Mouse (Mus musculus): ENCODE measurements around the gene Uap1.

The Uap1 gene

DNA sequence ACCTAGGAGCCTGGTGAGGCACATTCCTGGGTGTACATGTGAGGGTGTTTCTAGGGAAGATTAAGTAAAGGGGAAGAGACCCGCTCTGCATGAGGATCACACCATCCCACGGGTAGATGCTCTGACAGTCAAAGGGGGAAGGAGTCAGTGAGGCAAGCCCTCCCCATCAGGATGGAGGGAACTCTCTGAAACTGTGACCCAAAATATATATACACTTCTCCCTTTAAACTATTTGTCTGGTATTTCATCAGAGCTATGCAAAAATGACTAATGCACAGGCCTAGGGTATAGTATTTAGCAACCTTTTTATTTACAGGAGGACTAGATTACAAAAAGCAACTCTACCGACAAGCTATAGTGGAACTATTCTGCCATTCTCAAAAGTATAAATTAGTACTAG lies 9.8 kb downstream of the Uap1 start:
- DNase-seq (ENCODE audit: low spot score), result no peak

DNA sequence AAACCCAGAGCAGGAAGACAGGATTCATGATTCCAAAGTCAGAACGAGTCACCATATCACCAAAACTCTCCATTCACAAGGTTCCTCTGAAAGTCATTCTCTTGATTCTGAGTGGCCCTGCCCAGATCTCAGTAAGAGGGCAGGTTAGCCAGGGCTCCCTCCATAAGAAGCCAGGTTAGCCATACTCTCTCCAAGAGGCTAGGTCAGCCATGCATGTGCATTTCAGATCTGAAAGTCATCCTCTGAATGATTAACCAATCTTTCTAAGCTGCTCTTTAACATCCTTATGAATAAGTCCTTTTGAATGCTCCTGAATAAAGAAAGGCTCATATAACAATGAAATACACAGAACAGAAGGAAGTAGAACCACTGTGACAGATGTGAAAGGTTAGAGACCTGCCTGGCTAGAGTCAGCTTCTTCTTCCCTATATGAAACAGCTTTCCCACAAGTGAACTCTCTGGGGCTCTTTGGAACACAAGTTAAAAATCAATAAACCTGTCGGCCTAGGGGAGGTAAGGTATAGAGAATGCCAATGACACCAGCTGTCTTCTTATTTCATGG lies 10.6 kb downstream of the Uap1 start:
- DNase-seq (ENCODE audit: low spot score), result no peak

DNA sequence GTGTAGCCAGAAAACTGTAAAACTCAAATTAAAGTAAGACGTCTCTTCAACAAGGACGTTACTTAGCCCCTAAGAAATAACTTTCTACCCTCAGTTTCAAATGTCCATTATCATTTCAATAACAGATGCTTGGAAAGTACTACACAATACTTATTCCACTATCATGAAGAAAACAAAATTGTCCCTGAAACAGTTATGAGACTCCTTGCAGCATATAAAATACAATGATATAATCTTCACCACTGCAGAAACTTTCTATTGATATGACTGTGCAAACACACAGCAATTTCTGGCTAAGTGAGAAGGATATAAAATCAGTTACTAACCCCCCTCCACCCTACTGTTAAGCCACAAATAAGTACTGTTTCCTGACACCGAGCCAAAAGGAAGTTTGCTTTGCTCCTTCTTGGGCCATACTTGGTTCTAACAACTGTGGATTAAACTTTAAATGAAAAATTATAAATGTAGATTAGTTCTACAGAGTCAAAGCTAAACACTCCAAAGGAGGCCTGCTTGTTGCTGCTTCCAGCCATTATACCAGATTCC lies 11.3 kb downstream of the Uap1 start:
- DNase-seq (ENCODE audit: low spot score), result no peak

DNA sequence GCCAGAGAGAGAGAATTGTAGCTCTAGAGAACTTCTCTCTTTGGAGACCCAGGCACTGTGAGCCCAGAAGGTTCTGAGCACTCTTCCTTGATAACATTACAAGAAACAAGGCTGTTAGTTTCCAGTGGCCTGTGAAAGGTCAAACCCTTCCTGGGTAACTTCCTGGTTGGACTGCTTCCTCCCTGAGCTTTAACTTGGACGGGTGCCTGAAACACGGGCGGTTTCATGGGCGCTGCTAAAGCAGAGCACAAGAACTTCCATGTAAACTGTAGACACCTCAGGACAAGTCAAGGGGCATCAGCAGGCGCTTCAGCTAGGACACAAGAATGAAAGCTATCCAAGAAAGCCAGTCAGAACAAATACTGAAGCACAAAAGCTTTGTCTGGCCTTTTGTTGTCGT lies 12.9 kb downstream of the Uap1 start:
- no peak for DNase-seq (ENCODE audit: low spot score)

DNA sequence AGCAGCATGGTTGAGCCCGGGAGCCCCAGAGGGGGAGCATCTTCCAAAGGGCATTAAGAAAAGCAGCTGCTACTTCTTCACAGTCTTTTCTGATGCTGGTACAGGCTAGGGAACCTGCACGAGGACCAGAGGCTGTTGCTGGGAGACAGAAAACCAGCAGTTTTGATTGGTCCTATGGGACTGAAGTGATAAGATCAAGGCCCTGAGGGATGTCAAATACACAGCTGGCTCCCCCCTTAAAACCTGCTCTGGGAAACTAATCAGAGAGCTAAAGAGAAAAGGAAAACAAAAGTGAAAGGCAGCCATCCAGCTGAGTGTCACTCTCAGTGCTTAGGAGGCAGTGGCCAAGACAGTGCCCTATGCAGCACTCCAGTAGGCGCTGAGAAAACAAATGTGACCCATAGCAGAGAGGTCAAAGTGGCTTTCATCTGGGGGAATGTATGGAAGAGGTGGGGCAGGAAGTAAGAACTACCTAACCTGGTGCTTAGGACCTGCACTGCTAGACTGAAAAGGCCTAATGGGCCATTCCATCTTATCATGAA lies 14.3 kb downstream of the Uap1 start:
- no peak for DNase-seq (ENCODE audit: low spot score)

DNA sequence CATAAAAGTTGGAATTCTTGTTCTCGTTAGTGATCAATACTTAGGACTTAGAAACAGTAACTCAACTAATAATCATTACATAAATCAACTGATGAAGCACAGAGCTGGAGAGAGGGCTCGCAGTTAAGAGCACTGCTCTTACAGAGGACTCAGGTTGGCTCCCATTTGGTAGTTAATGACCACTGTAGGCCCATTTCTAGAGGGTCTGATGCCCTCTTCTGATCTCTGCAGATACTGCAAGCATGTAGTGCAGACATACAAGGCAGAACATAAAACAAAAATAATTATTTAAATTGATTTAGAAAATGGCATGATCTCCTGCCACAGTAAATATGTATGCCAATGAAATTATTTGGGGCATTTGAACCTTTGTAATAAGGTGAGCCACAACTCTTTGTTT lies 15.1 kb downstream of the Uap1 start:
- no peak for DNase-seq (ENCODE audit: low spot score)

DNA sequence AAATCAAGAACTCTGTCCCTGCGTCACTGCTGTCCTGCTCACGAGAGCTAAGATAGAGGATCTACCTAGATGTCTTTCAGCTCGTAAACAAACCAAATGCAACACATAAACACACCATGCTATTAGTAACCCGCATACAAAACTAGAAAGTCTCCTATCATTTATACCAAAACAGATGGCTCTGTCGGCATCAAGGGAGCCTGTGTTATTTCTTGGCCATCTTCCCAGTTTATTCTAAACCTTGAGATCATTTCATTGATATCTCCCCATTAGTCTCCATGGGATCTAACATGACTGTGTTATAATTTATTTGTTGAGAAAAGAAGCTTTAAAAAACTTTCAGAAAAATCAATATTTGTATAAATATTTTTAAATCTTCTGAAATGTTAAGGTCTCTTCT lies 19.0 kb downstream of the Uap1 start:
- no peak for DNase-seq (ENCODE audit: low spot score)

DNA sequence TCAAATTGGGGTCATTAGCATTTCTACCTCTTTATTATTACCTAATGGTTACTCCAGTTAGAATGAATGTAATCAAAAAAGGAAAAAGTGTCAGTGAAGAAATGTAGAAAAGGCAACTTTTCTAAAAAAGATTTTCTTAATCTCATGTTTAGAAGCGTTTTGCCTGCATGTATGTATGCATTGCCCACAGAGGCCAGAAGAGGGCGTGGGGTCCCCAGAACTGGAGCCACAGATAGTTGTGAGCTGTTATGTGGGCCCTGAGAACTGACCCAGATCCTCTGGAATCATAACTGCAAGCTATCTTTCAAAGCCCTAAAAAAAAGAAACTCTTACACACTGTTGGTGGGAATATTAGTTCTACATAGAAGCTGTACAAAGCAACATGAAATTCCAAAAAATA lies 19.5 kb downstream of the Uap1 start:
- no peak for DNase-seq (ENCODE audit: low spot score)

DNA sequence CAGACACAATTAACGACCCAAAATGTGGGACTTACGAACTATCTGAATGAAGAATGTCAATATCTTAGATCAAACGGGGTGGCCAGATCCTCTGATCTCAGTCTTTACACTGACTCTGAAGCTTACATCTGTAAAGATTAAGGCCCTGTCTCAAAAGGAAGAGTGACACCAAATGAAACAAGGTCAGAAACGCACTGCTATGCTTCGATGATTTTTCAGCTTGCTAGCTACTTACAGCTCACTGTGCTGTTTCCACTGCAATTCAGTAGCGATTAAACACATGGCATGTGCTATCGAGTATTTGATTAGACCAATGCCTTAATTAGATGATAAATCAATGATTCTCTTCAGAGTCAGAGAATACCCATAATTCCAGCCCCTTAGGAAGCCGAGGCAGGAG lies 20.8 kb downstream of the Uap1 start:
- no peak for DNase-seq (ENCODE audit: low spot score)

DNA sequence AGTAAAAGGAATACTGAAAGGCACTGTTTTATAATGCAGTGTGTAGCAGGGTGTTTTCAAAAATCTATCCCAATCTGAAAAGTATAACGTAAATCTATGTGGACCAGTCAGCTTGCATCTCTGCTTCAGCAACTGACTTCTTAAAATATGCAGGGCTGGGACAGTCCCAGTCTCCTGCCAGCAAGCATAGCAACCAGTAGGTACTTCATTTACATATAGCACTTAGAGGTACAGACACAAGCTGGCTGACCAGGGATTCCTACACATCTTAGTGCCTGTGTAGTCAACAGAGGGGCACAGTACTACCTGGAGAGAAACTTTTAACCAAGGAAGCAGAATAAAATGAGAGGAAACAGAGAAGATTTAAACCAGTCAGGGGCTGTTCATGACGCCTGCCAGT lies 22.2 kb downstream of the Uap1 start:
- DNase-seq (ENCODE audit: low spot score), result no peak

DNA sequence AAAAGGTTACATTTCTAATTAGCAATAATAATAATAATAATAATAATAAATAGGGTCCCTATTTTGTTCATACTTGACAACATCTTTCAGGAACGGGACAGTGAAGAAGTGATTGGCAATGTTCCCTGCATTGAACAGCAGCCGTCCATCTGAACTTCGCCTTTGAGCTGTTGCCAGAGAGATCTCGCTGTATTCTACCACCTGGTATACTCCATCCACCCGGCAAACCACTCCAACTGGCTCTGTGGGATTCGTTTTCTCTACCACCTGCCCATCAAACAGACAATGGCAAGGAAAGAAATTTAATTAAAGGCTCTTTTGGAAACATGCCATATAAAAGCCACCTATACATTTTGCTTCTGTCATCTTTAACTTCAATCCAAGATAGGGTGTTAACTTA lies 23.9 kb downstream of the Uap1 start:
- DNase-seq (ENCODE audit: low spot score), result no peak

DNA sequence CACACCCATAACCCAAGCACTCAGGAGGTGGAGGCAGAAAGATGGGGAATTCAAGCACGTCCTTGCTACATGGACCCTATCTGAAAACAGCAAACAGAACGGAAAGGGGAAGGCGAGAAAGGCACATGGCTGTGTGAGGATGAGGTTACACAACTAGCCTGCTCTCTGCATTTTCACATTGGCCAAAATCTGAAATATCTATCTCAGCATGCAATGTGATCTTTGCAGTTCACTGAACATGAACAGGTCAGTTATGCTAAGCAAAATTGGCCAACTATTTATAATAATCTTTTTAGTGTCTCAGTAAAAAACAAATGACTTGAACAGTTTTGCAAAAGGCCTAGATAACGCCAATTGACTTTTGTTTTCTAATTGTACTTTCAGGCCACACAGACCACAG lies 25.0 kb downstream of the Uap1 start:
- DNase-seq (ENCODE audit: low spot score), result no peak

DNA sequence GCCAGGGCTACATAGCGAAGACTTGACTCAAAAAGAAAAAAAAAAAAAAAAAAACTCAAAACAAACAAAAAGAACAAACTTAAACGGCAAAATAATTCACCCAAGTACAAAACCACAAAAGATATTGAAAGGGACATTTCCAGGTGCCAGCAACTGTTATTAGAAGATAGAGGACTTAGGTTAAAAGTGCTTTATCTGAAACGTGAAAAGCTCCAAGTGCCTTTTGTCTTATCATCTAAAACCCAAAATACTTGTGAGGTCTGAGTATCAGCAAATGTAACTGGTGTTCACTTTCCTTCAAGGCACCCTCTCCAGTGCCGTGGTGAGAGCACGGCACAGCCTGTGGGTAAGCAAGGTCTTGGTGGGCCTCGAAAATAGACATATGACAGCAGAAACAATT lies 26.2 kb downstream of the Uap1 start:
- no peak for DNase-seq (ENCODE audit: low spot score)

DNA sequence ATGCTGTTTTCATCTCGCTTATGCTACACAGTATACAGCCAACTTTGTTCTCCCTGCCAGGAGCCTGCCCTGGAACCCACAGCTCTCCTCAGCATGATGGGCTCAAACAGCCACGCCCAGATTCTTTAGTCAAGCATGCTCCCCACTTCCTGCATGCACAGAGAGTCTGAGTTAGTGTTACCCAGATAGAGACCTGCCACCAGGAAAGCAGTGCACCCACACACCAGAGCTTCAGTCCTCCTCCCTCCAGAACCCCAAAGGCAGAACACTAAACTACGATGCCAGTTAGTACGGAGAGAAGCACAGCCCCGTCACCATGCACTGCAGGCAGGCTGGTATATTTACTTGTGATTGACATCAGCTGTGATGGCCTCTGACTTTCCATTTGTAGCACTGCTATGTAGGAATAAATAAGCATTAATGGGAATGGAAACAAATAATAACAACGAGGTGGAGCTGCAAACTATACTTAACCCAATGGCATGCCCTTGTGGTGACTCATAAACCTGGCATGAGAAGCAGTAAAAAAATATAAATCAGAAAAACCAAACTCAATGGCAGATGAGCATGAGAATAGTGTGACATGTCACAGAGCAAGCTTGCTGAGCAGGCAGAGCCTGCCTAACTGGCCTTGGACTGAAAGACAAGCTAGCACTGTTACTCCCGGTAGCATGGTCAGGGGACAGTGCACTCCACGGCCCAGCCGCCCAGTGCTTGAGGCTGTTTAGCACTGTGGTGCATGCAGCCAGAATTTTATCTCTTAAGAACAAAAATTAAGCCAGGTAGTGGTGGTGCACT lies 26.9 kb downstream of the Uap1 start:
- no peak for DNase-seq (ENCODE audit: low spot score)

DNA sequence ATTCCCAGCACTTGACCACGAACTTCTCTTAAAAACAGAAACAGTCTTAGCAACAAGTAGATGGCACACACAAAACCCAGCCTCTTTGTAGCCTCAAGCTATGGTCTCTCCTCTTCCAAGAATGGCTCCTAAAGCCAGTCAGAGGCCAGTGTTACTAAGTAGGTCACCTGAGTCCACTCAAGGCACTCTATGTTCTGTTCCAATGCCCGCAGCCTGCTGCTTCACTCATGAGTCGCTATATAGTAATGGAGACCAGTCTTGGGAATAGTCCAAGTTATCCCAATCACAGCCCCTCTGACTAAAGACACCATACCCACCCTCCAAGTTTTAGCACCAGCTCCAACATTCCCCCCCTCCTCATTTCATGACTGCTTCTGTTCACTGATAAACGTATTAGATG lies 29.2 kb downstream of the Uap1 start:
- no peak for DNase-seq (ENCODE audit: low spot score)

DNA sequence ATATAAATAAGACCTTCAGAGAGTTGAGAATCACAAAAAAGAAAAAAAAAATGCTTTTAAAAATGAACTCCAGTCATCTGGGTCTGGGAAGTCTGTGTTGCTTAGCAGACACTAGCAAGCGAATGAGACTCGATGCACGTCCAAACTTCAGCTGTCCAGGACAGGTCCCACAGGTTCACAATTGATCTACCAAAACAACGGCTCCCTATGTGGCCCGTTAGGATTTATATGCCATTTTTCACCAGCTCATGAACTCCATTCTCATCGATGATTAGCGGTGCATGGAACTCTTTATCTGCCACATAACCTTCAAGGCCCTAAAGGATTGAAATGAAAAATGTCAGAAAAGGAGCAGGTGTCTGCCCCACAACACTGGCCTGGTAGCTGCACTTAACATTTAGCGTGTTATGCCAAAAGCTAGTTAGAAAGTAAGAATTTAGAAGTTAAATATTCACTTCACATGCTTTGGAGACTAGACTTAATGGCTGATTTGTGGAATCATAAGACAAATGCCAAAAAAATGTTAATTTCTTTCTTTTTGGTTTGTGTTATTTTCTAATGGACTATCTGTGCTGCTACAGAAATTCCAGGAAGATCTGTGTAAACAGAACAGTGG lies 32.4 kb downstream of the Uap1 start:
- DNase-seq (ENCODE audit: low spot score), result no peak

DNA sequence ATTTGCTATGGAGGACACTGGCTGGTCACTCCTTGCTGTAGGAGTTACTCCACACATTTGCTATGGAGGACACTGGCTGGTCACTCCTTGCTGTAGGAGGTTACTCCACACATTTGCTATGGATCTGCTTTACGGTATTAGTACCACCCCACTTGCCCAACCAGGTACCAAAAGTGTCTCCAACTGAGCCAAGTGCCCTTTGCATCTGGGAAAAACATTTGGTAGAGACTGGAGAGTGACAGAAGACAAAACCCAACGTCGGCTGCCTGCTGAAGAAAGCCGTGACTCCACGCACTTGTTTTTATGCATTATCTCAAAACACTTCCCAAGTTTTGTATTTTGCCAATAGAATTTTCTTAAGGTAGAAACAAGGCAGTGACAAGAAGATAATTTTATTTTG lies 33.1 kb downstream of the Uap1 start:
- no peak for DNase-seq (ENCODE audit: low spot score)

DNA sequence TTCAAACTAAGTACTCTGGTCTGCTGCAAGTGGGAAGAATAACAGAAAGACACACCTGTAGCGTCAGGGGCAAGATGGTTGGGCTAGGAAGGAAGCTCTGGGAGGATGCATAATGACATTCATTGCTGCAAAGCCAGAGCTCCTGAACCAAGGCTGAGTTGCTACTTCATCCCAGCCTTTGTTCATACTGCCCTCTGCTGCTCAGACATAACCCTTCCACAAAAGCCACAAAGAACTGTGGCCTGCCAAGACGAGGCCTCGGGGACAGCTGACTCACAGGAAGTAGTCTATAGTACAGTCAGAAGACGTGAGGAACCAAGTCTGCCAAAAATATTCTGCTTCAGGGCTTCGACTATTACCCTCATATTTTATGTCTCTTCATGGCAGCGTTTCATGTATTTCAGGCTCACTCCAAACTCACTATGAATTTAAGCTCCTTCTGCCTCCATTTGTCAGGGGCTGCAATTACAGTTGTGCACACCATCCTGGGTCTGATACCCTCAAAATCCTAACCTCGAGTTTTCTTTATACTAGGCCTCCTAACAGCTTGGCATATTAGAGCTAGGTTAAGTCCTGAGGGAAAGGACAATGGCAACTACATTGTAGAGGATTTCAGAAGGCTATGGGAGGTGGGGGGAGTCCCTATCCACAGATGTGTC lies 38.3 kb downstream of the Uap1 start:
- peak; percentile 94 for DNase-seq (ENCODE audit: low spot score)

DNA sequence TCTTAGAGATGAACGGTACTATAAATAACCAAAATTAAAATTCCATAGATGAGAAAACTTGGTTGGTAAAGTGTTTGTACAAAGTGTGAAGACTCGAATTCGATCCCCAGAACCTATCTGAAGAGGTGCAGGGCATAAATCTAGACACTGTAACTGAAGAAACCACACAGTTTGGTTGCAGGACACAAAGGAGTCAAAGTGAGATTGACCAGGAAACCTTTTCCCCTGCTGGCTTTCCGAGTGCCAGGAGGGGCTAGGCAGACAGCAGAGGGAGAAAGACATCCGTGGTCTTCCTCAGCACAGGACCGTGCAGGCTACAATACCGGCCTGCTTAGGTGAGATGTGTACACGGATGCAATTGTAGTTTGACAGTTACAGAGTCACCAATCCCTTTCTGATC lies 40.5 kb downstream of the Uap1 start:
- no peak for DNase-seq (ENCODE audit: low spot score)

DNA sequence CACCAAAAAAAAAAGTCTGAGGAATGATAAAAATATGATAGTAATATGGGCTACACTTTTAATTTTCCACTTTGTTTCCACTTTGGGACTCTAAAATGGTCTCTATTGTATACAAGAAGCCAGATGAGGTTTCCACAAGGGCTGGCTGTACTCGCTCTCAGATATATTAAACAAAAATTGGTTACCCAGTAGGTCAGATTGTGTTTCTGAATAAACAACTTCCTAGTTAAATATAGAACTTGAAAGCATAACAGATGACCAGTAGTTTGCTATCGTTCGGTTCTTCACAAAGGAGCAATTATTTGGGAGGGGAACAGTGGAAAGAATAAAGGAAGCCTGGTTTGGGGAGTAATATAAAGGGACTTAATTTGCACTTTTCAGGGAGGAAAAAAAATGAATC lies 43.8 kb downstream of the Uap1 start:
- no peak for DNase-seq (ENCODE audit: low spot score)

DNA sequence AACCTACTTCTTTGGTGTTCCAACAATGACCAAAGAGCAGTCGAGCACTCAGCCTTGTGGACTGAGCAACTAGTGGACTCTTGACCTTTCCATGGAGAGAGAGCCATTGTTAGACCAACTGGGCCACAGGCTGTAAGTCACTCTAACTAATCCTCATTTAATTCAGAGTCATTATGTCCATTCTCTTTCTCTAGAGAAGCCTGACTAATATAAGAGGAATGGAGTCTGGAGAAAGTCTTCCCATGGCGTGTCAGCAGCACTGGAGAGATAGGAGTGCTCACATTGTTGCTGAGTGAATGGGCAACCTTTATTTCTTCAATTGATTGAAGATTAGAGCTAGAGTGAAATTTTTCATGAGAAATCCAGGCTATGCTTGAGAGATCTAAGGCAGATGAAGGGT lies 50.1 kb downstream of the Uap1 start:
- DNase-seq (ENCODE audit: low spot score), result no peak

DNA sequence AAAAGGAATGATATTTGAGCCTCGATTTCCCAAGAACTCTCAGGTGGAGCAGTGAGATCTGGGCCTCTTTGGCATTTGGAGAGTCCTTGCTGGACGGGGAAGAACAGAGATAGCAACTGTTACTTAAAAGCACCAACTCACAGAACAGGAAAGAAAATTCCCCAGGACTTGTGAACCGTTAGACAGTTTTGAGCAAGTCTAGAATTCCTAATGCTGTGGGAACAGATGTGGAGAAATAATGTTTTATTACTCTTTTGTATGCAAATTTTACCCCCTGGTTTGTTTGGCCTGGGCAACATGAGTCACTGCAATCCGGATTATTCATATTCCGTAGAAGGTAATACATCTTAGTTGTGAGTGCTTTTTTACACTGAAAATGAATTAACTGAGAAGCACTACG lies 61.1 kb downstream of the Uap1 start:
- no peak for DNase-seq (ENCODE audit: low spot score)

DNA sequence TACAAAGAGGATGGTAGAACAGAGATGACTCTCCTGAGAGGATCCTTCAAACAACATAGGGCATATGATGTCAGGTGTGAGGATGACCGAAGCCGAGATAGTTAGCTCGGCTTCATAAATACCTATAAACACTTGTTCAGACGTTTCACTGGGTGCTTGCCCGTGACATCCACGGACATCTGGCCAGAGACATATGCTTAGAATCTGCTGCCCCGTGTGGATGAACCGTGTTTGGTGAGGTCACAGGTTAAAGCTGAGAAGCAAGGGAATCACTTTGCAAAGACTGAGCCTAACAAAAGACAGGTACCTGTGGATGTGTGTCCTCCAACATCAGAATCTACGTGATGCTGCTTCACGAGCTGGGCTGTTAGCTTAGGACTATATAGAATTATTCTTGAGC lies 62.5 kb downstream of the Uap1 start:
- DNase-seq (ENCODE audit: low spot score), result peak; percentile 32

Data from adipocyte (in vitro differentiated cells).